Mouse (Mus musculus) bone marrow, adult 2 months (tissue): ENCODE data around the gene Marc1. TPM values are rescaled to one million over a fixed set of nuclear protein-coding genes. Genes with fewer than 3 reads are reported as not detected.

Experiments used
- H3K27ac ChIP-seq: fragments of 200-500 bp; 2 replicates; pipeline ENCODE4 v1.5.1; 2012; ENCODE audit warnings: low read depth, mild to moderate bottlenecking, control low read depth, inconsistent platforms, low read length; ENCODE audit not compliant: control insufficient read depth, poor library complexity, insufficient read depth
- H3K4me1 ChIP-seq: fragments of 200-500 bp; 2 replicates; pipeline ENCODE4 v1.6.1; 2011; ENCODE audit warnings: low read length; ENCODE audit not compliant: control insufficient read depth, insufficient read depth
- H3K4me3 ChIP-seq: fragments of 200-500 bp; replicated peaks from 2 replicates; pipeline ENCODE3; 2011; ENCODE audit warnings: mild to moderate bottlenecking, low read depth, low read length, control low read depth; ENCODE audit not compliant: control insufficient read depth
- CTCF ChIP-seq: fragments of 200-500 bp; IDR thresholded peaks from 2 replicates; pipeline ENCODE4 v1.5.1; 2011; ENCODE audit warnings: low read length, control low read depth; ENCODE audit not compliant: control insufficient read depth, insufficient read depth
- POLR2A ChIP-seq: fragments of 200-500 bp; IDR thresholded peaks from 2 replicates; pipeline ENCODE4 v1.6.1; 2011; ENCODE audit warnings: low read depth, mild to moderate bottlenecking, control low read depth, low read length, borderline replicate concordance; ENCODE audit not compliant: control insufficient read depth
- WGBS: fragments of 180-500 bp; shearing (Covaris S2); methylation state at CpG from one replicate; pipeline ENCODE4 v1.1.7; 2018; 5-methylcytosine and 5-hydroxymethylcytosine counted together
- polyA plus RNA-seq: library from polyadenylated mRNA; stranded (reverse); fragments of >200 nt; gene quantifications from 2 replicates; pipeline ENCODE4 v1.2.4, GENCODE M21; 2011; ENCODE audit warnings: low replicate concordance; ENCODE audit not compliant: missing spikeins, insufficient read depth, insufficient read length

Gene Marc1
- polyA plus RNA-seq, 1 experiment = 5.9 TPM

DNA sequence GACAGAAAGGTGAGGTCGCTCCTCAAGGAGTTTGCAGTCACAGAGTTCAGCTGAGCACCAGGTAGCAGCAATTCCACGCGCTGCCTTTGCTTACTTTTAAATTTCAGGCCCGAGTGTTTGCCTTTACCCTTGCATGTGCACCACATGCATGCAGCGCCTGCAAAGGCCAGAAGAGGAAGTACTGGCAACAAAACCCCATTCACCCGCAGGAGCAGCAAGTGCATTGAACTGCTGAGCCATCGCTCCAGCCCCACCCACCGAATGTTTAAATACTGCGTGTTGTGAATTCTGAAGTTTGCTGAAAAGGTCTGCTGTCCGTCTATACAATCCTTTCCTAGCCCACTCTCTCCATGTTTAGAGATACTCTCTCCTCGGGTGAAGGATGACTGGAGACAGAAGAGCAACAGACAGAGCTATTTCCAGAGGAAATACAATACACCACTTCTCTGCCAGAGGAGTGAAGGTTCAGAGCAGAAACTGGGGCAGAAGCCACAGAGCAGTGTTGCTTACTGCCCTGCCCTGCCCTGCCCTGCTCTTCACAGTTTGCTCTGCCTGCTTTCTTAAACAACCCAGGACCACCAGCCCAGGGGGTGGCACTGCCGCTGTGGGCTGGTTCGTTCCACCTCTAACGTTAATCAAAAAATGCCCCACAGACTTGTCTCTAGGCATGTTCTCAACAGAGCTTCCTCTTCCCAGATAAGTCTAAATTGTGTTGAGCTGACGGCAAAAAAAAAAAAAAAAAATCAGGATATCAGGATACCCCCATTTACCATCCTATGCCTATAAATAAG, 3.3 kb downstream of the Marc1 start:
- TF ChIP-seq POLR2A (no peak), CTCF (no peak)
- Histone ChIP-seq H3K4me3 (no peak overlapping the region), H3K4me1 (peaks cover 3% of the 10 kb centered on the region), H3K27ac (peak overlapping the region; percentile 86)
- WGBS = 15% methylated on average over 15 of the region's 15 CpGs

DNA sequence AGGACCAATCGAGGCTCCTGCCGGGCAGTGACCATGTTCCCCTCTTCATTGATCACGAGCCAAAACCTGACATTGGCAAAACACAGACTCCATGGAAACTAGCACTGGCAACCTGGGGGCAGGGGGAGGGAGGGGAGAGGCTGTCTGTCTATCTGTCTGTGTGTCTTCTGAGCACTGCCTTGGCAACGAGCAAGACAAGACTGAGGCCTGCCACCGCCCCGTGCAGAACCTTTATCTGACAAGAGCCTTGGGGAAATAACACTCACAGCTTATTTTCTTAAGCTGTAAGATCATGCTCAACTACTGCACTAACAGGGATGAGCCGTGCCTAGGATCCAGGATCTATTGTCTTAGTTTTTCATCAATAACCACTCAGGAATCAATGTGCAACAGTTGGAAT, 4.0 kb downstream of the Marc1 start:
- Histone ChIP-seq H3K4me1 (peaks cover 3% of the 10 kb centered on the region), H3K27ac (no peak overlapping the region), H3K4me3 (no peak overlapping the region)
- TF ChIP-seq POLR2A = no peak
- no peak for TF ChIP-seq CTCF
- WGBS = 62% methylated on average over 7 of the region's 7 CpGs

DNA sequence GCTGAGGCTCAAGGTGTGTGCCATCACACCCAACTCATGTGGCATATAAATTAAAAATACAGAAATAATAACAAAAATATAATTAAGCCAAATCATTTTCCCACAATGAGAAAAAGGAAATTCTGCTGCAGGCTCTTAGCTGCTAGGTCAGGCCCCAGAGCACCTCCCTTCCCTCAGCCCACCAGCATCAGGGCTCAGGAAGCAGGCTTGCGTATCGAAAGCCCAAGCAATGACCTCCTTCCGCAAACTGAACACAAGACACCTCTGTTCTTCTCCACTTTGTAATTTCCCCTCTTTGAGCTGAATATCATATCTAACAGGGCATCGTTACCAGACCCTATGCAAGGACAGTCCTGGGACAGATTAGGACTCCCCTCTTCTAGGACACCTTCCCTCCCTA, 5.4 kb downstream of the Marc1 start:
- TF ChIP-seq POLR2A (no peak), CTCF (no peak)
- H3K4me1 ChIP-seq = peaks cover 3% of the 10 kb centered on the region
- no peak overlapping the region for H3K27ac ChIP-seq
- no peak overlapping the region for H3K4me3 ChIP-seq
- 37% methylated on average over 4 of the region's 4 CpGs for WGBS

DNA sequence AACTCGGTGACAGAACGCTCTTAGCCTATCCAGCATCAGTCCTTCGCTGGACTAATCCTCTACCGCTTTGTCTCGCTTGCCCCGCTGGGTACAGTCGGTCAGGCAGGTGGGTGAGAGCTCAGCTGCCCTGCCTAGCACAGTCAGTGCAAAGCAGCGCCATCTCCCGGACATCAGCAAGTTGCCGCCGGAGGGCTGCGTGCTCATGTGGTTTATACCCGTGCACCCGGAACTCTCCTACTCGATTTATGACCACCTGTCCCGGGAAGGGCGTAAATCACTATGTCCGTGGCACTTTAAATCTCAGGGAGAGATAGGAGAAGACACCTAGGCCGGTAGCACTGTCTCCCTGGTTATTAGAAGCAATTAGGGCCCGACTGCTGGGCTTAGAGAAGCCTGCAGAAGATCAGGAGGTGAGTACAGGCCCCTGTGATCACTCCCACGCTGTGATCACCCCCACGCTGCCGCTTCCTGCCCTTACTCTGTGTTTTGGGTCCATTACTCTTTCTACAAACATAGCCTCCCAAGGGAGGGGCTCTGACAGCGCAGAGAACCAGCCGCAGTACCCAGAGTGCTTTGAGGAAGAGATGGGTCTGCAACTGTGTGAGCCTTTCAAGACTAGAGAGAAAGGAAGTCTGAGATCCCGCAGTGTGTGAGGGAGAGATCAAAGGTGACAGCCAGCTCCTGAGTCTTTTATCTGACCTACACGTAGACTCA, 17.8 kb downstream of the Marc1 start:
- WGBS = 10% methylated on average over 27 of the region's 27 CpGs
- H3K27ac ChIP-seq = peak overlapping the region; percentile 49; the same call in 1 of the 2 replicates
- no peak overlapping the region for H3K4me3 ChIP-seq
- TF ChIP-seq POLR2A (no peak), CTCF (peak; percentile 85)
- no peaks in the 10 kb centered on the region; the same call in 1 of the 2 replicates for H3K4me1 ChIP-seq

- TF ChIP-seq POLR2A (no peak), CTCF (no peak)
- no peak overlapping the region for H3K27ac ChIP-seq
- no peak overlapping the region for H3K4me3 ChIP-seq
- no peaks in the 10 kb centered on the region; the same call in 1 of the 2 replicates for H3K4me1 ChIP-seq
- WGBS = 7% methylated on average over 2 of the region's 2 CpGs
Measured at GRCm38 (mm10) chr1:184791109-184791508, 20.0 kb downstream of the Marc1 start.

DNA sequence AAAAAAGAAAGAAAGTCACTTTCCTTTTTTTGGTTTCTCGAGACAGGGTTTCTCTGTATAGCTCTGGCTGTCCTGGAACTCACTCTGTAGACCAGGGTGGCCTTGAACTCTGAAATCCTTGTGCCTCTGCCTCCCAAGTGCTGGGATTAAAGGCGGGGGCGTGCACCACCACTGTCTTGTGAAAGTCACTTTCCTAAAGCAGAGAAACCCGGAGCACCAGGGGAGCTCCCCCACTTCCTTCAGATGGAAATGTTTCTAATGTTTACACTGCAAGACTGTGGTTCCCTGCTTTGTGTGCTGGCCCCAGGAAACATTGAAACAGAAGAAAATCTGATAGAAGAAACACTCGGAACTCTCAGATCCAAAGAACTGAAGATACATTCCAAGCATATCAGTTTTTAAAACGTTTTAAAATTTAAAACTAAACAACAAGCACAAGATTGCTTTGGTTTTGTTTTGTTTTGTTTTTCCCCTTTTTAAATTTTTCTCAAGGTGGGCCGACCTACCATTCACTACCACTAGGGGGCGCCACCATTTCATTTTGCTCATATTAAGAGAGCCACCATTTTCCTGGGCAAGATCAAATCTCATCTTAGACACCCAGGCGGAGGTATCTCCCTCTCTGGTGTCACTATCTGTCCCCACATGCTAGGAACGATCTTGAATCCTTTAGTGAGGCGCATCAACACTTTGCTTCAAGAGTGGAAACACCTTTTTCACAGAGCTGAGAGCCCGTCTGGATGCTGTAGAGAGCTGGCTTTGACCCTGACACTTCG, 24.5 kb downstream of the Marc1 start:
- H3K4me1 ChIP-seq = no peaks in the 10 kb centered on the region
- TF ChIP-seq POLR2A = no peak
- no peak for TF ChIP-seq CTCF
- H3K27ac ChIP-seq = no peak overlapping the region
- 48% methylated on average over 13 of the region's 13 CpGs for WGBS
- H3K4me3 ChIP-seq = no peak overlapping the region

DNA sequence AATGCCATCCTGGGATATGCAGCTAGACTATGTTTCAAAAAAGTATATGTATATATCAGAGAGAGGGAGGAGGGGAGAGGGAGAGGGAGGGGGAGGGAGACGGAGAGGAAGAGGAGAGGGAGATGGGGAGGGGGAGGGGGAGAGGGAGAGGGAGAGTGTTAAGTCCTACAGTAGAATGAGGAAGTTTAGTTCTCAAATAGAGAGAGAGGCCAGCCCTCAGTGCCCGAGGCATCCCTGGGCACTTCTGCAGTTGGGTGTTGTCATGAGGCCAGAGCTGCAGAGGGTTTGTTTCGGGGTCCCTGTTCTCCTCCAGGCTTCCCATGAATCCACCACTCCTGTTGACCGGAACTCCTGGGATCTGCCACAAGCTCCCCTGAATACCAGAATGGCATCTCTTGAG, 27.5 kb downstream of the Marc1 start:
- no peaks in the 10 kb centered on the region for H3K4me1 ChIP-seq
- WGBS = 25% methylated on average over 4 of the region's 4 CpGs
- TF ChIP-seq POLR2A (no peak), CTCF (no peak)
- no peak overlapping the region for H3K27ac ChIP-seq
- no peak overlapping the region for H3K4me3 ChIP-seq

DNA sequence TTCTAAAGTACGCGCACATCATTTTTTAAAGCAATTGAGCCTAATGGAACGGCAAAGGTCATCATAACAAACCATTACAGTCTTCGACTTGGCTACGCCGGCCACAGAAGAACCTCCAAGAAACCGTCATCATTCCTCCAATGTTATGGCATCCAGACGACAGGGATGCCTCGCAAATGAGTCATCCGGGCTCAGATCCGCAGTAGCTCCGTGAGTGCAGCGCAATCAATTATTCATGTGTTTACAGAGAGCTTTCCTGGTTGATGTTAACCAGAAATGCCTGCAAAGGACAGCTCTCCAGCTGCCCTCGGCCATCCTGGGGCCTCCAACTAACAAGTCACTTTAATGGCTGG, 29.0 kb downstream of the Marc1 start:
- no peak overlapping the region for H3K27ac ChIP-seq
- H3K4me1 ChIP-seq = no peaks in the 10 kb centered on the region
- no peak for TF ChIP-seq CTCF
- WGBS = 88% methylated on average over 14 of the region's 14 CpGs
- H3K4me3 ChIP-seq = no peak overlapping the region
